Mouse (Mus musculus) liver, adult 2 months (tissue): ENCODE data around the gene Rcn3. TPM values are rescaled to one million over a fixed set of nuclear protein-coding genes. Genes with fewer than 3 reads are reported as not detected.

Experiments used
- DNase-seq: peaks from one replicate; pipeline ENCODE4 v3.0.0-alpha.2; 2011; ENCODE audit warnings: low read depth, low spot score; ENCODE audit errors: extremely low read depth
- H3K27ac ChIP-seq: fragments of 200-500 bp; replicated peaks from 2 replicates; pipeline ENCODE4 v1.5.1; 2012; ENCODE audit warnings: low read depth, mild to moderate bottlenecking, control low read depth, inconsistent platforms, low read length; ENCODE audit not compliant: insufficient read depth
- H3K27me3 ChIP-seq: fragments of 200-500 bp; 2 replicates; pipeline ENCODE4 v1.6.1; 2012; ENCODE audit warnings: mild to moderate bottlenecking, moderate library complexity, low read length, inconsistent platforms; ENCODE audit not compliant: control insufficient read depth, insufficient read depth
- H3K36me3 ChIP-seq: fragments of 200-500 bp; 2 replicates; pipeline ENCODE4 v1.6.1; 2012; ENCODE audit warnings: low read length, inconsistent platforms; ENCODE audit not compliant: control insufficient read depth, insufficient read depth
- H3K4me1 ChIP-seq: fragments of 200-500 bp; 2 replicates; pipeline ENCODE4 v1.6.1; 2011; ENCODE audit warnings: low read length; ENCODE audit not compliant: control insufficient read depth, insufficient read depth
- H3K4me3 ChIP-seq: fragments of 200-500 bp; 2 replicates; pipeline ENCODE4 v1.5.1; 2011; ENCODE audit warnings: low read depth, mild to moderate bottlenecking, control low read depth, low read length, moderate library complexity; ENCODE audit not compliant: insufficient read depth
- H3K79me2 ChIP-seq: fragments of 200-500 bp; 2 replicates; pipeline ENCODE4 v1.6.1; 2012; ENCODE audit warnings: inconsistent platforms, mild to moderate bottlenecking, low read length, moderate library complexity; ENCODE audit not compliant: control insufficient read depth, insufficient read depth
- H3K9ac ChIP-seq: fragments of 200-500 bp; 2 replicates; pipeline ENCODE4 v1.6.1; 2012; ENCODE audit warnings: low read depth, mild to moderate bottlenecking, control low read depth, inconsistent platforms, low read length
- CTCF ChIP-seq: fragments of 200-500 bp; IDR thresholded peaks from 2 replicates; pipeline ENCODE4 v1.5.1; 2011; ENCODE audit warnings: low read depth, low read length, control low read depth
- POLR2A ChIP-seq: fragments of 200-500 bp; IDR thresholded peaks from 2 replicates; pipeline ENCODE4 v1.6.1; 2011; ENCODE audit warnings: low read length, control low read depth; ENCODE audit not compliant: insufficient read depth; ENCODE audit errors: extremely low read depth
- WGBS: fragments of 180-500 bp; shearing (Covaris S2); methylation state at CpG from one replicate; pipeline ENCODE4 v1.1.7; 2018; 5-methylcytosine and 5-hydroxymethylcytosine counted together
- polyA plus RNA-seq: library from polyadenylated mRNA; depleted of rRNA; stranded (reverse); fragments of >200 nt; gene quantifications from 2 replicates; pipeline ENCODE4 v1.2.3, GENCODE M21; 2012
- total RNA-seq: library from RNA; depleted of rRNA; stranded (reverse); fragments of >200 nt; gene quantifications from 2 replicates; pipeline ENCODE4 v1.2.3, GENCODE M21; 2014

Gene Rcn3
- total and polyA plus RNA-seq, 2 experiments: 6.7 to 14.9 TPM

GRCm38 (mm10) chr7:45053117-45053930, 38.7 kb downstream of the Rcn3 start:
- peak overlapping the region; percentile 68 for H3K4me3 ChIP-seq
- H3K9ac ChIP-seq: peak overlapping the region; percentile 95
- peak overlapping the region; percentile 84 for H3K27ac ChIP-seq
- 1% methylated on average over 52 of the region's 59 CpGs for WGBS
- peak; percentile 57 for DNase-seq
- TF ChIP-seq POLR2A (no peak), CTCF (no peak)
- H3K4me1 ChIP-seq: peaks cover 10% of the 10 kb centered on the region
- peaks cover 10% of the 10 kb centered on the region; the same call in 1 of the 2 replicates for H3K79me2 ChIP-seq
- H3K36me3 ChIP-seq: no peaks in the 10 kb centered on the region
- no peaks in the 10 kb centered on the region for H3K27me3 ChIP-seq

GRCm38 (mm10) chr7:45052862-45053116, 39.2 kb downstream of the Rcn3 start, which contains the start of gene Prr12:
Gene Prr12, minus strand, starts transcription at chr7:45052881.
- no peak for DNase-seq
- Histone ChIP-seq H3K27me3 (no peaks in the 10 kb centered on the region), H3K4me1 (peaks cover 10% of the 10 kb centered on the region), H3K9ac (peak within 1 kb of the TSS; percentile 95), H3K27ac (peak within 1 kb of the TSS; percentile 84), H3K4me3 (peak within 1 kb of the TSS; percentile 68), H3K79me2 (peaks cover 11% of the 10 kb centered on the region; the same call in 1 of the 2 replicates), H3K36me3 (0 out of 2 replicates have a peak, but pooled peaks cover 2% of the 10 kb centered on the region)
- 0% methylated on average over 8 of the region's 18 CpGs for WGBS
- no peak for TF ChIP-seq POLR2A

- TF ChIP-seq POLR2A (no peak), CTCF (no peak)
- H3K9ac ChIP-seq: peak overlapping the region; percentile 95
- peak overlapping the region; percentile 18; the same call in 1 of the 2 replicates for H3K27ac ChIP-seq
- H3K79me2 ChIP-seq: peaks cover 11% of the 10 kb centered on the region; the same call in 1 of the 2 replicates
- 1% methylated on average over 38 of the region's 38 CpGs for WGBS
- peak; percentile 37 for DNase-seq
- H3K4me1 ChIP-seq: peaks cover 10% of the 10 kb centered on the region
- peak overlapping the region; percentile 68 for H3K4me3 ChIP-seq
- H3K36me3 ChIP-seq: 0 out of 2 replicates have a peak, but pooled peaks cover 2% of the 10 kb centered on the region
- H3K27me3 ChIP-seq: no peaks in the 10 kb centered on the region
Measured at GRCm38 (mm10) chr7:45052181-45052861, 39.7 kb downstream of the Rcn3 start.

GRCm38 (mm10) chr7:45051601-45051974, 40.4 kb downstream of the Rcn3 start:
- 25% methylated on average over 13 of the region's 13 CpGs for WGBS
- H3K27me3 ChIP-seq: no peaks in the 10 kb centered on the region
- H3K4me3 ChIP-seq: peak overlapping the region; percentile 68; the same call in 1 of the 2 replicates
- no peak for DNase-seq
- H3K79me2 ChIP-seq: peaks cover 11% of the 10 kb centered on the region; the same call in 1 of the 2 replicates
- H3K9ac ChIP-seq: peak overlapping the region; percentile 95; the same call in 1 of the 2 replicates
- peaks cover 10% of the 10 kb centered on the region for H3K4me1 ChIP-seq
- 0 out of 2 replicates have a peak, but pooled peaks cover 2% of the 10 kb centered on the region for H3K36me3 ChIP-seq
- H3K27ac ChIP-seq: no peak overlapping the region
- TF ChIP-seq CTCF (no peak), POLR2A (no peak)

- TF ChIP-seq POLR2A: no peak
- Histone ChIP-seq H3K27ac (no peak overlapping the region), H3K27me3 (no peaks in the 10 kb centered on the region), H3K36me3 (0 out of 2 replicates have a peak, but pooled peaks cover 2% of the 10 kb centered on the region), H3K4me1 (peaks cover 10% of the 10 kb centered on the region), H3K79me2 (peaks cover 11% of the 10 kb centered on the region), H3K4me3 (no peak overlapping the region), H3K9ac (no peak overlapping the region)
- DNase-seq: peak; percentile 38
- 51% methylated on average over 16 of the region's 16 CpGs for WGBS
Measured at GRCm38 (mm10) chr7:45050945-45051600, 40.9 kb downstream of the Rcn3 start.
